Mouse (Mus musculus): ENCODE measurements around the gene Ndufa11.

DNA sequence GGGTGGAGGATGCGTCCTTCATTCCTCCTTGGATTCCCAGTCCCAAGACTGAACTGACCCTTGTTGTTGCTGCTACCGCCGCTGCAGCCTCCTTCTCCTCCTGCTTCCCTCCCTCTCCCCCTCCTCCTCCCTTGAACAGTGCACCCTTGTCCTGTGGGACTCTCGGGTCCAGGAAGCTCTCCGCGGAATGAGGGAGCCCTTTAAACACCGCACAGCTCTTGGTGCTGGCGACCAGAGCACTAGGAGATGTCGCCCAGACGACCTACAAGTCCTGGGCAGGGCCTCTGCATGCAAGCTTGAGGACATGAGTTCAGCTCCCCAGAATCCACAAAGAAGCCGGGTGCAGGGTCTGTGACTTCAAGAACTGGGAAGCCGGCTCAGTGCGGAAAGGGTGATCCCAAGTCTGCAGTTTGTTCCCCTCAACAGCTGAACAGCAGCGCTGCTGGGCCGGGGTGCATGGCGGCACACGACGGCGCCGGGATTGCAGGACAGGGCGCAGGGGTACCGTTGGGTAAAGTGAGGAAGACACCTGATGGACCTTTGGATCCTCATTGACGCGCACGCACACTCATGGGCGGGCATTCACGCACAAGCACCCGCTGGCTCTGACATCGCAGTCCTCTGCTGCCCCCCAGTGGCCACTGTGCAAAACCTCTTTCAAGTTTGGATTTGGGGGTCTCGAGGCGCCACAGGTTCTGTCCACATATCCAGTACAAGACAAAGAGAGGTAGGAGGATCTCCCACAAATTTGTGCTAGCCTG is 49.0 kb upstream of the Ndufa11 start:
- TF ChIP-seq CTCF (conservative IDR thresholded peaks at IDR 0.05; ENCODE audit: insufficient read depth, insufficient read length, low read depth, low read length) (peak; percentile 89), POLR2A (IDR thresholded peaks at IDR 0.05; ENCODE audit: low read depth, low read length) (no peak)

All from kidney, adult 2 months (tissue).